Mouse (Mus musculus): ENCODE measurements at regions not wholly inside any gene's neighbourhood (a gene's known extent, or its start where the extent isn't known, plus 50 kb on each side); places are given as distances from the start of the nearest gene placed in this dataset.

DNA sequence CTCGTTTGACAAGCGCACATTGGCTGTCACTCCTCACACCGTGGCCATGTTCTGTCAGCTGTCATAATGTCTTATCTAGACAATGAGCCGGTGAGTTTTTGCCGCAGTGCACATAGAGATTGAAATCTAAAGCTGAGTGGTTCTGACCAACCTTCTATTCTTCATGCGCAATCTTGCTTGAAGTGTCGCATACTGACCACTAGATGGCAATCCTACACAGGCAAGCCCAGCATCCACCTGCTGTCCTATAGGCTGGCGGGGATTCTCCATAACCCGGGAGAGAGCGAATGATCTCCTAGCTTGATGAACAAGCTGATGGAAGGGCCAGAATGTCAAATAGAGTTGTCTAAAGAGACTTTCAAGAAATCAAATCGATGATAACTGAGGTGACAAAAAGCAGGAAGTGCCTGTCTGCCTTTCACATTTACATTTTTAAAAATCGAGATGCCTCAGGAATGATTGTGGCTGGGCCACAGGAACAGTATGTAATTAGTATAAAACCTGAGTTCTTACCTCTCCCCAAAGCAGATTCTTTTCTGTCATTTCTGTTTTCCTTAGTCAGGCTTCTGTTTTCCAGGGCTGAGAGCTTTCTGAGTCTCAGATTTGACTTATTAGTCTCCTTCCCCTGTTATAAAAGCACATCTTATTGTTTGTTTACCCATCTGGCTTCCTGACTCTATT, 434.4 kb downstream of the Hace1 start:
- TF ChIP-seq POLR2A (IDR thresholded peaks at IDR 0.05; ENCODE audit: borderline replicate concordance, insufficient read depth, low read length) (no peak), CTCF (IDR thresholded peaks at IDR 0.05; ENCODE audit: borderline replicate concordance, insufficient read depth, low read depth, low read length) (peak; percentile 91)
